Mouse (Mus musculus): ENCODE measurements around the gene Usp29.
"Not testable (repeated sequence)": the region's sequence is repeated elsewhere in the genome, so short reads cannot be mapped to it uniquely, and the experiment has no call there.

The Usp29 gene

DNA sequence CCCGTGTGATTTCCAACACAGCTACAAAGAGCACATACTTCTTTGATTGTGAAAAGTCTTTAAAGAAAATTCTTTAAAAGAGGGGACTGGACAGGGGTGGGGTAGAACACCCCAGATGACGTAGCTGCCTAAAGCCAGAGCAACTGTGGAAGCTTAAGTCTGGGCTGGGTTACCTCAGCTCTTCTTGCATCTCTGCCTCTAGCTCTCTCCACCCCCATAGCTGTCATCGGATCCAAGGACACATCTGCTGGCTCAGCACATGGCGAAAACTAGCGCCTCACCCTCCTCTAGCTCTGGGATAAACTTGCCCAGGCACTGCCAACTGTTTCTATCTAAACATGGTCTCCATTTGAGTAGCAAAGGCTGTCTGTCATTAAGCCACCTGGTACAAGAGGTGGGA lies 34.9 kb downstream of the Usp29 start:
- DNase-seq (ENCODE audit: low read depth, low spot score), result no peak

DNA sequence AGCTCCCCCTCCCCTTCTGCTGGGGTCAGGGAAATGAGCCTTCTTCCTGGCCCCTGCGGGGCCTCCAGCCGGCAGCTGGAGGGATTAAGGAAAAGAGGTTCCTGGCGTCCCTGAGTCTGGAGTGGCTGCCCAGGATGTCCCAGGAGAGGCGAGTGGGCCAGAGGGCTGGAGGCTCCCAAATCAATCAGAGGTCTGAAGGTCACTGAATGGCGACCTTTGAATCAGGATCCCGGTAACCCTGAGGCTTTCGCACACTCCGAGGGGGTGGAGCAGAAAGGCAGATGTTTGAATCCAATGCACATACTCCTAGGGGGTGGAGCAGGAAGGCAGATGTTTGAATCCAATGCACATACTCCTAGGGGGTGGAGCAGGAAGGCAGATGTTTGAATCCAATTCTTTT lies 39.9 kb downstream of the Usp29 start:
- DNase-seq (ENCODE audit: low read depth, low spot score), result peak; percentile 68

DNA sequence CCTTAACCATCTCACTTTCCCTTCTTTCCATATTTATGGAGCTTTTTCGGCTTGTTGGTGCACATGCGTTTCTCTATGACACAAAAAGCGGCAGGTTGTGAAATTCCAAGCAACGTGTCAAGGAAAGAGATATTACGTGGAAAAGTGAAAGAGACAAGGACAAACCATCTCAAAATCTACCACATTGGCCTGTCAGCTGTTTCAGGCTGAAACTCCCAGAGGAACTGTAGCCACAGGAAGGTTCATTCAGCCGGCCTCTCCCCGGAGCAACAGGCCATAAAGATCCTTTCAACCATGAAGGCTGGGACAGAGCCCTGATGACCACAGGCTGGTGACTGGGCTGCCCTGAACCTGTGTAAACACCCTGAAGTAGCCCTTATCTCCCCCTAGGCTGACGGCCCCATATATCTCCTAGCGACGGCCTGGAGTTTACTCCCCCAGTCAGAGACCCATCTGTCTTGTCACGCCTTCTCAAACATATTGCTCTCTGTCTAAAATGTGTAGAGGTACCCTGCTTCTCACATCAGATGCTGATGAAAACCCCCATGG lies 43.6 kb downstream of the Usp29 start:
- not testable (repeated sequence) for DNase-seq (ENCODE audit: low read depth, low spot score)

DNA sequence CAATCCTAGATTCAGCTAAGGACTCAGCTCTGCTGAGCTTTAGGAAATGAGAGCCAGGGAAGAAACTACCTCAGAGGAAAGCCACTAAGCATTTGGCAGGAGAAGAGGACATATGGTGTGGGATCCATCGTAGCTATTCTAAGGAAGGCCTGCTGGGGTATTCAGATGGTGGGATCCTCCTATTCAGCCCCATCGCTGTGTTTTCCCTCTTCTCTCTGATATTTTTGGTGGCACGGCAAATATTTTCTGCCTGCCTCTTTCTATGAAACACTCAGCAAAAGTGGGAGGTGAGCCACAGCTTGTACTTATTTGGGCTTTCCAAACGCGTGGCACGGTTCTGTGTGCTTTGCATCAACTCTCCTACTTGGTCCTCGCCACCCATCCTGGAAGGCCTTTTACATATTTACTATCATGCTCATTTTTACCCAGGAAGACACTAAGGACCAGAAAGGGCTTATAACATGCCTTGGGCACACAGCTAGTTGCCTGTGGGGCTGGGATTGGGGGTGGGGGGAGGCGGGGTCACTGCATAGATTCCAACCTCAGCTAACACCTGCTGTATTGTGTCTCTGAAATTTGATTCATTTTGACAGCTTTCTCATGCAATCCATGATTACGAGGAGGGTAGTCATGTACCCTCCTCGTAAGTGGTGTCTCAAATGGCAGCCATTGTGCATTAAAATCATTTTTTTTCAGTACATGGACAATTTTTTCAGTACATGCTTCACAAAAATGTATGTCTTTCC lies 46.1 kb downstream of the Usp29 start:
- no peak for DNase-seq (ENCODE audit: low read depth, low spot score)

DNA sequence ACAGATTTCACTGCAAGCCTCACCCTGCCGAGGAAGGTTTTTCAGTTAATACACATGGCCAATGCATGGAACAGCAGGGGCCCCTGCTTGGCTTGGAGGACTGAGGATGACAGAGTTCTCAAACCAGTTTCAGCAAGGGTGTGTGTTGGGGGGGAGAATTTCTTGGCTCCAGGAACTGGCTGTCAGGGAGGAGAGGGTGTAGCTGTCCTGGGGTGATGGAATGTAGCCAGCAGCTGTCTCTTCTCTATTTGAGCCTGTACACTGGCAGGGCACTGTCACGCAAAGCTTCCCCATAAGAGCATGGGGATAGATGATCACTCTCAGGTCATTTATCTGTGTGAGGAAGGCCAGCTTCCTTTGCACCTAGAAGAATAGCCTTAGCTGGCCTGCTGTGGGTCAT lies 46.7 kb downstream of the Usp29 start:
- no peak for DNase-seq (ENCODE audit: low read depth, low spot score)

DNA sequence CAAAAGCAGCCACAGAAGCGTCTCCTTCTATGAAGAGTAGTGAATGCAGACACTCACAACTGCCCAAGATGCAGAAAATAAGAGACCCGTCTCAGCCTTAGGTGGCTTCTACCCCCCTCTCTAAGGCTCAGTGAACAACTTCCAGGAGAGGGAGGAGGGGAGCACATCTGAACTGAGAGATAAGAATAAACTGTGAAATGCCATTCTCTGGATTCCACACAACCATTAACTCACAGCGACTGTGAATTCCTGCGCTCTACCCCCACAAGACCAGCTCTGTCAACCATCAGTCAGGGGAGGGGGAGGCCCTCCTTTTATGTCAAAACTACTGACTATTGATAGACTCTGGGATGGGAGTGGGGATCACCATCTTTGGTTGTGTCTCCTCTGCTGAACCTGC lies 47.3 kb downstream of the Usp29 start:
- peak; percentile 72 for DNase-seq (ENCODE audit: low read depth, low spot score)

DNA sequence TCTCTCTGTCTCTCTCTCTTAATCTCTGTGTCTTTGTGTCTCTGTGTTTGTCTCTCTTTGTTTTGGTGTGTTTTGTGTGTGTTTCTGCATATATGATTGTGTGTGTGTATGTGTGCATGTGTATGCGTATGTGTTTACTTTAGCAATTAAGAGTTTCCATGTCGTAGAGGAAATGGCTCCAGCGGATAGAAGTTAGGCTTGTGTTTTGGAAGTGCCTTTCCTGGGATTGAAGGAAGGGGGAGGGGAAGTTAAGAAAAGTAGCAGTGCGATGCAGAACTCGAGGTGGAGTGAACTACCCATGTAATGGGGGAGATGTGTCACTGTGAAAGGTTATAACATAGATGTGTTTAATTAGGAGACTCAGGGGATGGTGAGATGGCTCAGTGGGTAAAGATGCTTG lies 48.8 kb downstream of the Usp29 start:
- no peak for DNase-seq (ENCODE audit: low read depth, low spot score)

DNA sequence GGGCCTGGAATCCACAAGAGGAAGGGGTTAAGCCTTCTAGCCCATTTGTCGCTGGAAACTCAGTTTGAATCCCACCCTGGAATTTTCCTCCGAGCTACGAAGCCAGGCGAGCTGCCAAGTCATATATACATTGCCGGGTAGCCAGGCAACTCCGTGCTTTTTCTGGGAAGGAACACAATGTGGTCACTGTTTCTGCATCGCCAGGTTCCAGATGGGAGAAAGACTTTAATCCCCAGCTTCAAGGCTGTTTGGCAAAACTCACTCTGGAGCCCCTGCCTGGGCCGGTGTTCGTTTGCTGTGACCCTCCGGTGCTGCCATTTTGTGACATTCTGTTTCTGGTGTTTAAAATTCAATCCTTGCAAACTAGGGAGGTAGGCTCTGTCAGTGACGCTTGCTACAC lies 51.2 kb downstream of the Usp29 start:
- DNase-seq (ENCODE audit: low read depth, low spot score), result peak; percentile 69

DNA sequence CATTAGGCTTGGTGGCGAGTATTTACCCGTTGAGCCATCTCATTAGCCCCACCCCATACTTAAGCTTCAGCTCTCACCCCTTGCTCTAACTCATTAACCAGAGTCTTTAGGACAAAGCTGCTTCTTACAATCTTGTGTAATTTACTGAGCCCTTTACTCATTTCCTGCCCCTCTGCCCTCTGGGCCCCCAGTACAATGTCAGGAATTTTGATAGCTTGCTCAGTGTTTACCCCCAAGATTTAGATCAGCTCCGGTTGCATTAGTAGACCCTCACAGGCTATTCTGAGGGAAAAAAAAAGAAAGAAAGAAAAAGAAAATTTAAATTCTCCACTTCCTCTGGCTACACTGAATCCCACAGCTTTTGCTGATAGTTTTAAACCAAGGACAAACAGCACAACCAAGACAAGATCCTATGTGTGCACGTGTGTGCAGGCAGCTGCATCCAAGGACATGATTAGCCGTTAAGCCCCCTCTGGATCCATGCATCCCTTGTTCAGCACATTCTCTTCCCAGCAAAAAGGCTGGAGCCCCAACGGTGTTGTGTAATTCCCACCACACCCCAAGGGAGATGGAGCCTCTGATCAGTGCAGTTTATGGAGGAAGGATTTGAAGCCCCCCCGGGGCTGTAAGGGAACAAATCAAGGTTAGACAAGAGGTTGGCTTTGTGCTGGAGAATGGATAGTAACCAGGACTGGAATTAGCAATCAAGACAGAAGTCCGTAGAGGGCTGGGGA lies 54.1 kb downstream of the Usp29 start:
- peak; percentile 66 for DNase-seq (ENCODE audit: low read depth, low spot score)

DNA sequence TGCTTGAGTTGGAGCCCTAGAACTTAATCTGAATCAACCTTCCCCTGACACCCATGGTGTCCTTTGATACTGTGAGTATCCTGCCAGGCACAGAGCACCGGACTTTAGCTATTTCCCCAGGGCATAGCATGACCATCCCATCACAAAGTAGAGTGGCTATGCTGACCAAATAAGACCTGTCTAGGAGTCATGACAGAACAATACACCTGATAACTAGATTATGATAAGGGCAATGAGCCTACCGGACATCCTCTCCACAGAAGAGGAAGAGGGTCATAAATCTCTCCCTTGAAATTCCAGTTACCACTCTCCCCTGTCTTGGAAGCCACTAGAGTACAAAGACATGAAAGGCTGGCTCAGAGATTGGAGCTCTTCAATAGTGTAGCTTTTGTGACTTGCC lies 56.6 kb downstream of the Usp29 start:
- no peak for DNase-seq (ENCODE audit: low read depth, low spot score)

DNA sequence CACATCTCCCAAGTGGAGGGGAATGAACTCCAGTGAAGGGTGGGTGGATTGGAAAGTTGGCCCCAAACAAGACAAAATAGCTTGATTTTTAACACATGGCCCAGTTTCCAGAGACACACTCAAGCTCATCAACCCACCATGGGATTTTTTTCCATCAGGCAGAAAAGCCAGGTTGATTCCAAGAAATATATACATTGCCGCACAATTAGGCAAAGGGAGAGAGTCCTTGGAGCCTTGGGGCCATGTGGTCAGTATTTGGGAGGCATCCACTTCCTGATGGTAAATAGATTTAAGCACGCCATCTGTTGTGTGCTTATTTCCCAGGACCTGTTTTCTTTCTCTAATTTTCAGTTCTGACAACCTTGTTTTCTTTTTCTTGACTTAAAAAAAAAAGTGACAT lies 57.7 kb downstream of the Usp29 start:
- no peak for DNase-seq (ENCODE audit: low read depth, low spot score)

DNA sequence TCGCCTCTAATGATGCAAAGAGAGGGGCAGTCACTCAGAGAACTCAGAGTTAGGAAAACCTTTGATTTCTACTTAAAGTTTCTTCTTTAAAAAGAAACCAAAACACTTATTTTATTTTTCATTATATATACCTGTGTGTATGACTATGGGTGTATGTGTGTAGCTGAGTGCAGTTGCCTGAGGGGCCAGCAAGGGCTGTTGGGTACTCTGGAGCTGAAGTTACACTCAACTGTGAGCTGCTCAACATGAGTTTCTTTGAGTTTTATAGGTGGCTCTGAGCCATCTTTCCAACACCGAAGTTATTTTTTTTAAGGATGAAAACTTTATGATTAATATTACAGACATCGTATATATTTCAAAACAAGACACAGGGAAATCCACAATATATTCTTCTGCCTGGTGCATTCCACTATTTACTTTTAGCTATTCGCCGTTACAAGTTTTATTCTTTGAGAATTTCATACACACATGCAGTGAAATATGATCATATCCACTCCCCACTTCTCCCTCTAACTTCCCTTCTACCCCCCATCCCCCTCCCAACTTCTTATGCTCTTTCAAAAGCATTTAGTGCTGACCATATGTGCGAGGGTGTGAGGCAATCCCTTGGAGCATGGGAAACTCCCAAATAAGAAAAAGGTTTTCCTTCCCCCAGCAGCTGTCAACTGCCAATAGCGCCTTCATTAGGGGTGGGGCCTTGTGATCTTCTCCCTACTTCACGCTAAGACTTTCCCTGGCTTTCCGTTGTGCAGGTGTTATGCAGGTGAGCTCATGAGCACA lies 61.1 kb downstream of the Usp29 start:
- DNase-seq (ENCODE audit: low read depth, low spot score), result no peak

DNA sequence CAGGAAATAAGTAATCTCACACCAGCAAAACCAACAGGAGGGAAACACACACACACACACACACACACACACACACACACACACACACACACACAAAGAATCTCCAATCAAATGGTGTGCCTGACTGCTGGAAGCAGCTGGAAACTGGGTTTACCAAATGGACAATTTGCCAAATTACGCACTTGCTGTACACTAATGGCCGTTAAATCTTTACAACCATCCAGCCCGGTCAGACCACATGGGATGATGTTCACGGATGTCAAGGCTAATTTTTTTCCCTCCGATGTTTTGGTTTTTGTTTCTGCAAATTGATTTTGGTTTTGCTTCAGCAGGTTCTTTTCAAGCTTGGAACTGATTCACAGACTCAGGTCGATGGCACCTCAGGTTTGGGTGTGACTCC lies 62.9 kb downstream of the Usp29 start:
- DNase-seq (ENCODE audit: low read depth, low spot score), result no peak

DNA sequence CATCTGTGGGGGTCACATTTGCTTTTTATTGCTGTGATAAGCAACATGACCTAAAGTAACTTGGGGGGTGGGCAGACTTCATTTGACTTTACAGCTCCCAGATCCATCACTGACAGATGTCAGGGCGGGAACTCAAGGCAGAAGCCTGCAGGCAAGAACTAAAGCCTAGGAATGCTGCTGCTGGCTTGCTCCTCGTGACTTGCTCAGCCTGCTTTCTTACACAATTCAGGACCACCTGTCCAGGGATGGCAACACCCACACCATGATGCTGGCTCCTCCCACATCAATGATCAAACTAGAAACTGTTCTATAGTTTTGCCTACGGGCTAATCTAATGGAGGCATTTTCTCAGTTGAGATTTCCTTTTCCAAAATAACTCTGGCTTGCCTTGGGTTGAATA lies 63.4 kb downstream of the Usp29 start:
- DNase-seq (ENCODE audit: low read depth, low spot score), result no peak

DNA sequence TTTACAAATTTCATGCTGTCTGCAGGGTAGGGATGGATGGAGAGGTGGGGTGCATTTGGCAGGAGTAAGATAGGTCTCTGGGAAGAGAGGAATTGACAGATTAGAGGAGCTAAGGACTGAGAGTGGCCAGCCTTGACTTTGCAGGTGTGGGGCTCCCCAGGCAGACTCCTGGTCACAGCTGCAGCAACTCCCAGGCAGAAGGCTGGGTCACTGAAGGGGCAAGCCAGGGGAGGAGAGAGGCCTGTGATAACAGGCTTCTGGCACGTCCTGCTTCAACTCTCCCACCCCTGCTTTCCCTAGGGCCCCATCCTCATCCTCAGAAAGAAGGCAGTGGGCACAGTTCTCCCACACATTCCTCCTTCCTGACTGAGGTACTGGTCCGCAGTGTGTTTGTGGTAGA lies 67.0 kb downstream of the Usp29 start:
- DNase-seq (ENCODE audit: low read depth, low spot score), result no peak

DNA sequence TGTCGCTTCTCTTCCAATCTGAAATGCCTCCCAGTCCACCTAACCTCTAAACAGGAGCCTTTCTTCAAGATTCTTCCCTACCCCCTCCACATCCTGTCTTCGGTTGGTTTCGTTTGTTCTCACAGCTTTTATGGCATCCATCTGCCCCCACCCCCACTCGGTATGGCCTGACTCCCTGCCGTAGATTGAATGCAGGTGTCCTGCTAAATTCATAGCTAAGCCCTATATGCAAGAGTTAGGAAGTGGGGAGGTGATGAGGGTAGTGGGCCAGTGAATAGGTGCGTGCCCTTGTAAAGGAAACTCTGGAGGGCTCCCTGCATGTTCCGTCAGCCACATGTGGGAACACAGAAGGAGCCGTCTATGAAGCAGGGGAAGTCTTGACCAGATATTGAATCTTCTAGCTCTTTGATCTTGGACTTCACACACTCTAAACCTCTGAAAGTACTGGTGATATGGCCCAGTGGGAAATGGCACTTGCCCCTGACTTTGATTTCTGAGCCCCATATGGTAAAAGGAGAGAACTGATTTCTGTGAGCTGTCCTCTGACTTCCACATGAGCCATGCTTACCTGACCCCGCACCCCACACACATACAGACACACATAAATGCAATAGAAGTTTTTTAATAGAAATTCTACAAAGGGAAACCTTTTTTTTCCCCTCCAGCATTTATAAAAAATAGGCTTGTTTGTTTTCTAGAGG lies 68.9 kb downstream of the Usp29 start:
- peak; percentile 77 for DNase-seq (ENCODE audit: low read depth, low spot score)

DNA sequence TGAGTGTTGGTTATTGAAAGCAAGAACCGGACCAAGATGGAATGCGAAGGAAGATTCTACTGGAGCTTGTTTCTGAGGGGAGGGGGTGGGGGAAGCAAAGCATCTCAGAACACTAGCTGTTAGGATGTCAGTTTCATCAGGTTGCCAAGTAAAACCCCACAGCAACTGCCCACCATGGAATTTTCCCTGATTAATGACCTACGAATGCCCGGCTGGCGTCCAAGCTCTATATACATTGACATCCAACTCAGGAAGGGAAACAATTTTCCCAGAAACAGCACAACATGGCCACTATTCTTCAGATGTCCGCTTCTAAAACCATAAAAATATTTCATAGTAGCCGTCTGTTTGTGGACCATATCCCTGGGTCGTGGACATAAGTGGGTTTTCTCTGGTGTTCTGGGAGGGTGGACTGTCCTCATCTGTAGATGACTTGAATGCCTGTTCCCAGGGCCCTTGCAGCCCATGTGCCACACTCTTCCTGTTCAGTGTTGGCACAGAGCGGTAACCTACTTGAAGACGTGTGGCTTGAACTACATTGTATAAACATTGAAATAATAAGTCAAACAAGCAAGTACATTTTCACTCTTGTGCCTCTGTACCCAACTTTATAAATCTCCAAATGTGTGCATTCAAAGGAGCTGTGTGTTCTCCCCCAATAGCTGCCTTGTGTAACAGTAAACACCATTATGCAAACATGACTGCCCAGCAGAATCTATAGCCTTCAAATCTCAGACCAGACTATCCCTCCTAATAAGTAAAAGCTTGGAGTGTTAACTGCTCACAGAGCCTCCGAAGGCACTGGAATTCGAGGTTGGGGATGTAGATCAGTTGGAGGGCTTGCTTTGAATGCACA lies 70.4 kb downstream of the Usp29 start:
- DNase-seq (ENCODE audit: low read depth, low spot score), result no peak

DNA sequence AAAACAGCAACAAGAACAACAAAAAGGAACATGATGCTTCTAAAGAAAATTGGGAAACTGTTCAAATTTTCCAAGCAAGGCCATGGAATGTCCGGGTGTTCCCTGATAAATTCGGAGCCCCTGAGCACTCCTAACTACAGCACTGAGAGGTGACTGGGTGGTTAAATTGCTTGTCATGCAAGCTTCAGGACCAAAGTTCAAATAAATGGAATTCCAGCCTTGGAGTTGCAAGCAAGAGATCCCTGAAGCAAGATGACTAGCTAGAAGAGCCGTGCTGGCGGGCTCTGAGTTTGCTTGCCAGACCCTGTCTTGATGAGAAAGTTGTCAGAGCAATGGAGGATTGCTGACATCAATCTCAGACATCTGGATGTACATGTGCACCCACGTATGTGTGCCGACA lies 71.3 kb downstream of the Usp29 start:
- no peak for DNase-seq (ENCODE audit: low read depth, low spot score)

DNA sequence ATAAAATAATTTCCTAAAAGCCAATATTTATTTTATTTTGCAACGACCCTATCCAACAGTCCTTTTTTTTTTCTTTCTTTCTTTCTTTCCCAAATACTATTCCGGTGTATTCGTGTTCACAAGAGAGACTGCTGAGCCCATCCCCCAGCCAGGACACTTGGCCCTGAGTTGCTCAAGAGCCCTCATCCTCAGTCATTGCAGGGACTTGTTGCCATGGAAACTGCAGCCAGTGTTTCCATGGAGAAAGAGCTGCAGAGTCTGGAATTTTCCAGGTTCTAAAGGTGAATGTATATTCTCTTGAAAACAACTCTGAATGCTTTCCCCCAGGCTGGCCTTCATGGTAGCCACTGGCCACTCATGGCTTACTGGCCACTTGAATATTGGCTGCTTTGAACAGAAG lies 80.2 kb downstream of the Usp29 start:
- peak; percentile 66 for DNase-seq (ENCODE audit: low read depth, low spot score)

DNA sequence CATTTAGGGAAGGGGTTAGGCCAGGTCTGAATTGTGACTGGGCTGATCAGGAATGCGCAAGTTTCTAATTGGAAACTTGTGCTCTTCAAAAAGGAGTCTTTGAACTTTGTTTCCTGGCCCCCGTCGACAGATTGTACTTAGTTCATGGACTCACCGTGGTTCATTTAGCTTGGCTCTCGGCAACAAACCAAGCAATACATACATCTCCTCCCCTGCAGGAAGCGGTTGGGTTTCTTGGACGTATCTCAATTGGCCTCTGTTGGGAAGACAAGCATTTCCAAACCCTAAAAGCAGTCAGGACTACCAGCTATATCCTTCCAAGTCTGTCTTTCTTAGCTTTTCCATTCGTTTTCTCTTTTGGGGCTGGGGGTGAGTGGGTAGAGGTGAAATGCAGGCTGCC lies 84.6 kb downstream of the Usp29 start:
- DNase-seq (ENCODE audit: low read depth, low spot score), result no peak

All from mesoderm, embryonic 11.5 days (tissue).